Mouse (Mus musculus) right cerebral cortex, postnatal 25 days (tissue): ENCODE data around the gene Cd38.

Source experiments
- DNase-seq: peaks from one replicate; pipeline ENCODE4 v3.0.0; 2022

Gene Cd38

DNA sequence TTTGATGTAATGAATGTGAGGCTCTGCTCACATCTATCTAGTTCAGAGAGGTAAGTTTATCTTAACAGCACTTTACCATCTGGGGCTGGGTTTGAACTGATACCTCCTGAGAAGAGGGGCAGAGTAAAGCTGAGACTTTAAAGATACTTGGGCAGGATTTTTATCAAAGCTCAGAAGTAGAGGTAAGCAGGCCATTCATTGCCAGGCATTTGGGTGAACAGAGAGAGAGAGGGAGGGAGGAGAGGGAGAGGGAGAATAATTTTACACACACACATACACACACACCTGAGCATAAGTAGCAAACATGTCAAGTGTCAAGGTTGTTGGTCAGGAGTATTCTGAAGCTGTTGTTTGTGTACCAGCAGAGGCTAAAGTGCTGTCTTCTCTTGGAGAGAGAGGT, at the start of gene Cd38:
Cd38 (plus strand) TSS at position 301 of the 400 bp plus-strand sequence.
- no peak for DNase-seq

DNA sequence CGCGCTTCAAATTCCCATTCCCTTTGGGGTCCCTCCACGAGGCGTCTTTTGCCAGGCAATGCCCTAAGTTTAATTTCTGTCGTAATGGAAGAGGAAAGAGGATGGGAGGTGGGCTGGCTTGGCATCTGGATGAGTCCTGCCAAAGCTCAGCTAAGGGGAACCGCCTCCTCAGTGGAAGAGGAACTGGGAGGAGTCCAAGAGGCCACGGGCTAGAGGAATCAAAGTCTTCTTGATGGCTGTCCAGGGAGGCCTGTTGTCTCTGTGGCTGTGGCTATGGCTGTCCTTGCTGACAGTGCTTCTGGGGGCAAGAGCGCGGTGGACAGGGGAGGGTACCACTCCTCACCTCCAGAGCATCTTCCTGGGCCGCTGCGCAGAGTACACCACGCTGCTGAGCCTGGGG, 49.7 kb upstream of the Cd38 start, which contains the start of gene Bst1:
Bst1 (plus strand) TSS at position 191 of the 400 bp plus-strand sequence.
- no peak for DNase-seq

DNA sequence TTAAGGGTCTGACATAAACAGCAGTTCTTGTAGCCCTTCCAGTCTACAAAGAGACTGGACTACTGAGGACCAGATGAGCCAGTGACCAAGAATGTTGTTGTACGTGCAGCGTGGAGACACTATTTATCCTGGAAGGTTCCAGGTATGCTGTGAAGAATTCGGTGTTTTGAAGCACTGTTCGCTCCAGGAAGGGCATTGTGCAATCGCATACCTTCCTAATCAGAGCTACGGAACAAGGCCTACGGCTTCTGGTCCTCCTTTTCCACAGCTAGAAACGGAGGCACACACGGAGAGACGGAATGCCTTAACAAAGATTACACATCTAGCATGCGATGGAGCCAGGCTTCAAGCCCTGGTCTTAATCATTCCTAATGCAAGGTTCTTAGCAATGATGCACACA, 47.6 kb upstream of the Cd38 start:
- DNase-seq = no peak

DNA sequence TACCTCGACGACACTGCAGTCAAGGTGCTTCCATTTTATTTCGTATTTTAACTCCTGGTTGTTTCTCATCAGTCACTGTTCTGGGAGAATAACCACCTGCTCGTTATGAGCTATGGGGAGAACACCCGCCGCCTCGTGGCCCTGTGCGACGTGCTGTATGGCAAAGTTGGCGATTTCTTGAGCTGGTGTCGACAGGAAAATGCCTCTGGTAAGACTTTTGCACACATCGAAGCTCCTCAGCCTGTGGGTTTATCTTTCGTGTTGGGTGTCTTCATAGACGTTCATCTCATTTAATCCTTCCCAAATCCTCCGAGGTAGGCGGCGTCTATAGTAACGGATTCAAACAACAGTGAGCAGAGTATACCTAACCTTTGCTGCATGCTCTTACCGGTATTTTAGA, 46.8 kb upstream of the Cd38 start, which contains the start of gene Fbxl5:
Fbxl5 (minus strand) TSS at position 101 of the 400 bp plus-strand sequence.
- DNase-seq = no peak

DNA sequence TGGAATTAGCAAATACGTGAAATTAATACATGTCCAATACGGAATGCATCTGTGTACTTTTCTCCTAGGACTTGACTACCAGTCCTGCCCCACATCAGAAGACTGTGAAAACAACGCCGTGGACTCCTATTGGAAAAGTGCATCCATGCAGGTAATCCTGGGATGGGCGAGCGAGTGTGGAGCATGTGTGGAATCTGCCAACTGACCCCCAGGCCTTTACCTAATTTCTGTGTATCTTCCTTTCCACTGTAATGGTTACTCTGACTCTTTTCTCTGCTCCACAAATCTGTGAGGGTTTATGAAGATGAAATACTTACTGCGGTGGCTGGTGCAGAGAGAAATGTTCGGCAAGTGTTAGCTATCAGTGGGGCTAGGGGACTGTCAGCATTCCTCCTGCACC, 46.2 kb upstream of the Cd38 start:
- no peak for DNase-seq

DNA sequence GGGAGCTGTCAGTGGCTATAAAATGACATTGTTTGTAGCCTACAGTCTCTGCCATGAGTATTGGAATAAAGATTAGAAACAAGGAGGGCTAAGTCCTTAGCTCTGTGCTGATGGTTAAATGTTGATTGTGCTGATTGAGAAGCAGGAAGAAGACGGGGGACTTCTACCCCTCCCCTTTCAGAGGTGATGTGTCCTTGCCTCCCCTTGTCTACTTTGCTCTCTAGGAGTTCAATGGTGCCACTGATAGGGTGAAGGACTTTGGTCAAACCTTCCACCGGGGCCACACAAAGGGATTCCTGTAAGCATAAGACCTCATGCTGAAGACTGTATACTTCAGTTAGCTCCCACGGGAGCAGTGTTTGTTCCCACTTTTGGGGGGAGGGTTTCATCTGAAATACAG, 45.5 kb upstream of the Cd38 start:
- DNase-seq = no peak

DNA sequence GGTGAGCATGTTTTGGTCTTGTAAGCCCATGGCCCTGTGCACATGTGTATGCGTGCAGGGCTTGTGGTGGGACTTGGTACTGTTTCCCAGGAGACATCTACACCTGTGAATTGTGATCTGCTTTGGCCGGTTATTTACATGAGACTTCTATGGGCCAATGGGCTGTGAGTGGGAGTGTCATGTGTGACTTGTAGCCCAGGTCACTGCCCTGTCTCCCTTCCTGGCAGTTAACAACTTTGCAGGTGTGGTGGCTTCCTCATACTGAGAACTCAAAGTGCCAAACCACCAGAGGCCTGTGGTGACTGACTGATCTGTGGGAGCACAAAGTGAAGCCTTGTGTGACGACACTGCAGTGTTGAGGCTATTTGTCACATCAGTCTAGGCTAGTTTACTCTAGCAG, 43.8 kb upstream of the Cd38 start:
- DNase-seq = no peak

DNA sequence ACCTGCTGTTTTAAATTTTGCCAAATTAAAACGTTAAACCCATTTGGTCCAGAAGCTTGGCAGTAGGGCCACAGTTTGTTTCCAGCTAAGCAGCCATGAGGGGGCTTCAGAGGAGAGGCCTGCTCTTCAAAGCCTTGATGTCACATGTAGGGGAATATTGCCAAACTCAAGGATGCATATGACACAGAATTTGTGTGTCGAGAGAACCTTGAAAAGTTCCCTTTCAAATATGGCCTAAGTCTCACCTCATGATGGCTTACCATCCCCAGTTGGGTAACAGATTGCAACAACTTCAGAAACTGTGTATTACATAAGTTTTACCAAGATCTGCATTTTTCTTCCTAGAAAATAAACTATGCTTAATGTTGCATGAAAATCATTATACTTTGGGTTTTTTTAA, 41.5 kb upstream of the Cd38 start:
- no peak for DNase-seq

DNA sequence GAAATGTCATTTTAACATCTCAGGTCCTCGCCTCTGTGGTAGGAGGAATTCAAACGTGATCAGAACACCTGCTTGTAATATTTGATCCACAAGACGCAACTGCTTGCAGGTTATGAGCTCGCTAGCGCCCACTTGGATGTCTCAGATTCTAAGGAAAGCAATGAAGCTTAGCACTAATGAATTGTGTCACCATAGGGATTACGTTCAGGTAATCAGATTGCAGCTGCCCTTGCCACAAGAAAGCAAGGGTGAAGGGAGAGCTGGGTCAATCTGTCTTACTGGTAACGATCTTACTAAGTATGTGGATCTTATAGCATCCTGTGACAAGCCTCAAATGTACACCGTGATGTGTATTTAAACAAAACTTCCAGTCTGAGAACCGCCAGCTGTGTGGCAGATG, 41.0 kb upstream of the Cd38 start:
- no peak for DNase-seq

DNA sequence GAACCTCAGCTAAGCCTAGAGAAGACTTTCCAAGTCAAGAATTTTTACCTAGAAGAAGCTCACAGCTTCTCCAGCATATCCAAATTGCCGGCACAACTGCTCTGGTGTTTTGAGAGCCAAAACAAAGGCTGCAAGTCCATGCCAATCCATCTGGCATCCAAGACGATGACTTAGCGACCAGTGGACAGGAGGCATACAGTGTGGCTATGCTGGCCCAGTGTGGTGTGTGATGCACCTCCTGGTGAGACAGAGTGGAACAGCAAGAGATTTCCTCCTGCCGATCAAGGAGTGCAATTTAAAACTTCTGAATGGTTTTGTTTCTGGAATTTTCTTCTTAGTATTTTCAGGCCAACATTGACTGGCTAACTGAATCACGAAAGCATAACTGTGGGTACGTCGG, 31.8 kb upstream of the Cd38 start:
- DNase-seq = no peak

DNA sequence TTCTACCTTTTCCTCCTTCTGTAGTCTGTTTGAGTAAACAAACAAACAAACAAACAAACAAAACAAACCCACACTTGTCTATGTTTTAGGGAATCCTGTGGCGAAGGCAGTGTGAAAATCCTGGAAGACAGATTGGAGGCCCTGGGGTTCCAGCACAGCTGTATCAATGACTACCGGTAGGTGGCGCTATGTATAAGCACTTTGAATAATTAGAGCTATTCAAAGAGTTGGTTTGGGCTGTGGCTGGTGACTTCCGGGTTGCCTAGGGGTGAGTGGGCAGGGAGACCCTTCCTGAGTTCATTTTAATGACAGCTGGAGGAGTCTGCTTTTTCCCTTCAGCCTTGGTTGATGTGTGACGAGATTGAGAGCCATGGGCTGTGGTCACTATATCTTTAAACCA, 31.0 kb upstream of the Cd38 start:
- no peak for DNase-seq

DNA sequence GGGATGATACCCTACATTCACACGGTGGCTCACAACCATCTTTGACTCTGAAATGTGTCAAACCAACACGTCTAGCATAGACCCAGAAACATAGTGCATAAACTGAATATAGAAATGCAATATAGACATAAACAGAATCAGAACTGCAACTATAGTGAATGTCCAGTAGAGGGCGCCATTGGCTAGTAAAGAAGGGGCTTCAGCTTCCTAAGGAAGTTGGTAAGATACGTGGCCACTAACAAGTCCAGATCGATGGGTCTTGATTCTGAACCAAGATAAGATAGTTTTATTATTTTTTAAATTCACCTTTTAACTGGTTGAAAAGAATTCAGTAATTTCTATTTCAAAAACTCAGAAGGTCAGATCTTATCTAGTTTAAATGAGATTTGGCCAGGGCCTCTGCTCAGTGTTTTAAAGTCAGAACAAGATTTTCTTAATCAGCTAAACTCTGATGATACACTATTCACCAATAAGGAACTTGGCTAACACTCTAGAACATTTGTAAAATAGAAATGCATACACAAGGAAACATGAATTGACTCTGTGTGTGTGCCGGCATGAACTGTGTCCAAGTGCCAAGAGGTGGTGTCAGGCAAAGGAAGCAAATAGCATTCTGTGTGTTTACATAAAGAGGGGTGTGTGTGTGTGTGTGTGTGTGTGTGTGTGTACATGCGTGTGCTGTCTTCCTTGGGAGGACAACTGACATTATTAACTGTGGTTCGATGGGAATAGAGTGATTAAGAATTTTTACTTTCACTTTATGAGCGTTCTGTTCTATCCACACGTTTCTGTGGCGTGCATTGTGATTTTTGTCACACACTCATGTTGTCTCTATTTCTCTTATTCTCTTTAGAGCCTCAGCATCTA, 27.0 kb upstream of the Cd38 start:
- no peak for DNase-seq

DNA sequence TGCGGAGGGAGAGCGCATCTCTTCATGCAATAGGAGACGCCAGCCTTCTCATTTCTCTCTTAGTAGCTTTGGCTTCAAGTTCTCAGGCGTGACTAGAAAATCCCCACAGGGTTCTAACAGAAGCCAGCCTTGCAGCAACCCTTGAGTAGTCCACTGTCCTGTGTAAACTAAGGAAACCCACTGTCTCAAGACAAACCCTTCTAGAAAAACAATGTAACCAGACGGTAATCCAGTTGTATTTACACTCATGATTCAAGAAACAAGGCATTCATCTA, 26.4 kb upstream of the Cd38 start:
- DNase-seq = no peak

DNA sequence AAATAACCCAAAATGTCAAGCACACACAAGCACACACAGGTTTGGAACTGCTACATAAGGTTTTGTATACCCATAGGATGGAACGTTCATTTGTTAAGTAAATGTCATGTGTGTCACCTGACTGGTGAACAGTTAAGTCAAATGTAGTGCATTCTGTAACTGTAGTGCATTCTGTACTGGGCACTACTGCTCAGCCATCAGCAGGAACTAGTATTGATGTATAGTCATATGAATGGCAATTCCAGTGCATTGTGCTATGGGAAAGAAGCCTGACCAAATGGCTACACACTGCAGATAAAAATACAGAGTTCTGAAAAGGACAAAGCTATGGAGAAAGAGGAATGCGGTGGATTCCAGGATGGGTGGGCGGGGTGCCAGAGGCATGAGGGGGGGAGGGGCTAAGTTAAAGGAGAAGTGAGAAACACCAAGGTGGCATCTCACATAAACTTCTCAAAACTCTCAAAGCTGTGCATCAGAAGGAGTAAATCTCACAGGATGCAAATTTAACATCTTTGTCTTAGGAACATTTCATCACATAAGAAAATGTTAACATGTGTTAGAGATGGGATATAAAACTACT, 25.7 kb upstream of the Cd38 start:
- no peak for DNase-seq

DNA sequence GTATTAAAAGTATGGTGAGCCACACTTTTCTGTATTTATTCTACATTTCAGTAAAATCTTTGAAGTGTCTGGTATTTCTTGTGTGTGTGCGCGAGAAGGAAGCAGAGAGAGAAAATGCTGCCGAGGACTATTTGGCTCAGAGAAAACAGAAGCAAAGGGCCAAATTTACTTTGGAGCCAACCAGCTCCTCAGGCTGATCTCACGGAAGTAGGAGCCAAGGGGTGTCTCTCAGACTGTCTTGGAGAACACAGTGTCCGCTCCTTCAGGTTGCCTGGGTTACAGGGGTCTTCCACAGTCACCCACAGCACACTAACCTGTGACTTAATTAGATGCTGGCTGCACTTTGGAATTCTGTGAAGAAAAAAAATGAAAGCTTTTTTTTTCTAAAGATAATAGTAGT, 23.3 kb upstream of the Cd38 start:
- no peak for DNase-seq

DNA sequence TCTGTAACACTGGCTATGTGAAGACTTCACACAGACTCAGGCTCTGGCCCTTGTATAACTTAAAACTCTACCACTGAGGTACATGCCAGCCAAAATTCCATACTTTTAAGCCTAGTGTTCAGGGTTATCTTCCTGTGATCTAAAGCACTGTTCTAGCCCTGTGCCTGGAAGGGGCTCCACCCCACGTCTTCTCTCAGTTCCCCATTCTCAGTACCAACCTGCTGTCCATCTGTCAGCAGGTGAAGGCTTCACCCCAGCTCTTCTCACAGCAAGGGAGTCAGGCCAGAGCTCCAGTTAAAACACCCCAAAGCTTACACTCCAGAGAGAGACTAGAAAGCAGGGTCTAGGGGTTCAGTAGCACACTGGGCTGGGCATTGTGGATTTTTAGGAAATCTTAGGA, 22.7 kb upstream of the Cd38 start:
- no peak for DNase-seq

DNA sequence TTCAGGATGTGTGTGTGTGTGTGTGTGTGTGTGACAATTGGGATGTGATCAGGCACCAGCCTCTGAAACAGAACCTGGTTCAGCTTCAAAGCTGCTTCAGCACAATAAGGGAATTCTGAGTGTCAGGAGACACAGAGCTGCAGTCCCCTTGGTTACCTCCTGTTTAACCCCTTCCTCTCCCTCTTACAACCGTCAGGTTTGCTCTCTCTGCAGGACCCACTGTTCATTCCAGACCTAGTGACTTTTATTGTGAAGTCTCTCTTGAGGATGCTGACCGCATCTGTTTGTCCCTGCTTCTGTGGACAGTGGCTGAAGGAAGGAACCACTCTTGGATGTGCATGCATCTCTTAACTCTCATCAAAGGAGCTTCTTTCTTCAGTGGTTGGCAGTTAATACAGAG, 22.1 kb upstream of the Cd38 start:
- no peak for DNase-seq

DNA sequence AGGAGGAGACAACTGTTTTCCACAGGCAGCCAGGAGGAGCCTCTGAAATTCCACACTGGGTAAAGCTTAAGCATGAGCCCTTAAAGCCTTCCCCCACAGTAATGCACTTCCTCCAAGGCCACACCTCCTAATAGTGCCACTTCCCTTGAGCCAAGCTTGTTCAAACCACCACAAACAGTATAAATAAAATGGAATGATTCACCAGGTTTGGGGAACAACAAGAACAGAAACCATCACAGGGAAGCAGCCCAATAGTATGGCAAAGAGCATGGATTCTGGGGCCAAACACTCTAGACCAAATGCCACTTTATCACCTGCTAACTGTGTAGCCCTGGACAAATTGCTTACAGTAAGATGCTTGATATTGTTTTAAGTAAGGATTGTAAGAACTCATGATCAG, 20.8 kb upstream of the Cd38 start:
- no peak for DNase-seq

DNA sequence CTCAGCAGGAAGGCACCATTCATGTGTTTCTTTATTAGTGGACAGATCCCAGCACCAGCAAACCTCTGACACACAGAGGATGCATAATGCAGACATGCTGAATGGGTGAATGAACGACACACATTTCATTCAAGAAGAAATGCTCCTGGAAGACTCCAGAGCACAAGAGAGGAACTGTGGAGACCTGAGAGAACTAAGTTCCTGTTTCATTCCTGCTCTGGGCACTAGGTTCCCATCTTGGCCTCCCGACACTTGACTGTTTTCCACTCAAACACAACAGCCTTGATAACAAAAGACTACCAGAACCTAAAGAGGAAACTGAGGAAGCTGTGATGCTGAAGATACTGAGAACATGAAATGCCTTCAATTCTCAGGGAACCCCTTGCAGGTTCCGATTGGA, 20.1 kb upstream of the Cd38 start:
- DNase-seq = no peak

DNA sequence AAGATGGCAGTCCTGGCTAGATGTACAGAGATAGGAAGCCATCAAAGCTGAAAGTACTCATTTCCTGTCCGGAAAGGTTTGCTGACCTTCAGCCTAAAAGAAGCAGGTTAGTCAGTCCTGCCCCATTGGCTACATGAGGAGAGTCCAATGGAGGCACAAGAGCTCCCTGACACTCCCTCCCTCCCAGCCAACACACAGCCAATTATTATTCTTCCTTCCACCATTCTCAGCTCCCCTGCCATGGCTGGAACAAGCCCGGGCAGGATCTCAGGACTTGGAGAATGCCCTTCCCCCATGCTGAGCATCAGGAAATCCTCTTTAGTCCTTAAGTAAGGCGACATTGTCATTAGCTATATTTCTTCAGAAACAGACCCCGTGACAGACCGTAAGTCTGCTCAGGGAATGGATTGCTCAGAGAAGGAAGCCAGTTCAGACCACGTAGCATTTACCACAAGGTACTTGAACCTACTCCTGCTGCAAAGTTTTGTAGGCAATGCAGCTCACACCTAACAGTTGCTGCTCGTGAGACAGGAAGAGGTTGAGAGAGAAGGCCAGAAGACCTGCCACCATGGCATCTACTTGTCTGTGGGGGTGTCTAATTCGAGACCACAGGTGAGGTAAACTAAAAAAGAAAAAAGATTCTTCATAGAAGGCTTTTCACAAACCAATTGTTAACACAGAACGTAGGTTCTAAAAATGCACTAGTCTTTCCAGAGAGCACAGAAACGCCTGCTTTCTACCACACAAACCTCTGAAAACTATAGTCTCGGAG, 15.1 kb upstream of the Cd38 start:
- no peak for DNase-seq

DNA sequence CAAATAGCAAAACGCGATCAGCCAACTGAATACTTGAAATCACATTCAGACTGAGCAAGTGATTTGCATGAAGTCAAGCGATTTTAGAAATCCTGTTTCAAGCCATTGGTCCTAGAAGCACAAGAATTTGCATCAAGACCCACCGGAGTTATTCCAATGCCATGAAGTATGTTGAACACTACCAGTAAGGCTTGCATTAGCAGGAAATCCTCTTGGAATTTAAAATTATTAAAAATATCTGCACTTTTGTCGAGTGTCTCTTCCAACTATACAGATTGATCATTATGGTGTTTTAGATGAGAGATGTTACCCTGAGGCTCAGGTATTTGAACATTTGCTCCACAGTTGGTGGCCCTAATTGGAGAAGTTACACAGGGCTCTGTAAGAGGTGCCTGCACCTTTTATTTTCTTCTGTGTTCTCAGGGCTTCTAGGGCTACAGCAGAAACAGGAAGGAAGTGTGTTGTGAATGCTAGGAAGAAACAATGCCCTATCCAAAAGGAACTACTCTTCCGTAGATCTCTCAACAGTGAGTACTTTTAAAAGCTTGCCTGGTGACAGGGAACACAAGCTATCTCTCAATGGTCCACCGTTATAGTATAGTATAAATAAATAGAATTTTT, 14.4 kb upstream of the Cd38 start:
- no peak for DNase-seq

DNA sequence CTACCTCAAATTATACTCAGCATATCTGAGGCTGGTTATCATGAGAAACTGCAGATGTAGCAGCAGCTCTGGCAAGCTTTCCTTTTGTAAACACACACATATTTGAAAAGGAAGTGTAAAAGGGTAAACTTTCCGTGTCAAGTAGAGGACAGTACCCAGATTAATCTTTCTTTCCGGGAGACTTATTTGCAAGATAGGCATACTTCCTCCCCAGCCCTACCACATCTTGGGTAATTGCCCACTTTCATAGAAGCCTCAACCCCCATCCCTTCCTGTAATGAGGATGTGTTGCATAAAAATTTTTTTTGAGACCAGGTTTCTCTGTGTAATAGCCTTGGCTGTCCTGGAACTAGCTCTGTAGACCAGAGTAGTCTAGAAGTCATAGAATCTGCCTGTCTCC, 12.6 kb upstream of the Cd38 start:
- no peak for DNase-seq

DNA sequence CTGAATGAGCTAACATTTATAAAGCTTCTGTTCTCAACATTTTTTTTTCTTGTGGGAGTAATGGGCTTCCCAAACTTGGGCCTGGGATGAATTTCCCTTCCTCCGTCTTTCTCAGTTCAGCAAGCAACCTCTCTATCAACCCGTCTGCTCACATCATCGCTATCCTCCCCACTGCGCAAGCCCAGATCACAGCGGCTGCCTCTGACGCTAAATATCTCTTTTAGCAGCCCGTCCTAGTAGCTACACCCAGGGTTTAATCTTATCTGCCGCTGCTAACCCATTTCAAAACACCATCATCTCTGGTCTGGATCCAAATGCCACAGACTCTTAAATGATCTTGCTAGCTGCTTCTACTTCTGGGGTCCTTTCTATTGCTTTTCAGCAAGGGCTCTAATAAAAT, 8.7 kb upstream of the Cd38 start:
- DNase-seq = no peak

DNA sequence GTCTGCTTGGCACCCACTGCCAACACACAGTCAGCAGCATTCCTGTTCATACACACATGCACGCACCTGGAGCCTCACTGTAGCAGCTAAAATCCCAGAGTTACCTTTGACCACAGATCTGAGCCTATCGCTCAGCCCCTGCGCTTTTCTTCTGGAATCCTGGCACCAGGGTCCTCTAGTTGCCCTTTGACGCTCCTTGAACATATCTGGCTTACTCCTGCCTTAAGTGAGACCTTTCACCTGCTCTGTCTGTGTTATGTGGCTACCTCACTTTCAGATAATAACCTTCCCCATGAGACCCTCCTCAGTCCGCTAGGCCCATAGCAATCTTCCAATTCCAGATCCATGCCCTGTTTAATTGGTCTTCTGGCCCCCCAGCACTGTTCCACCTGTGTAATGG, 8.3 kb upstream of the Cd38 start:
- no peak for DNase-seq
